ENCODE assay signal across 21 mouse cellular contexts in the genomic region with DNA sequence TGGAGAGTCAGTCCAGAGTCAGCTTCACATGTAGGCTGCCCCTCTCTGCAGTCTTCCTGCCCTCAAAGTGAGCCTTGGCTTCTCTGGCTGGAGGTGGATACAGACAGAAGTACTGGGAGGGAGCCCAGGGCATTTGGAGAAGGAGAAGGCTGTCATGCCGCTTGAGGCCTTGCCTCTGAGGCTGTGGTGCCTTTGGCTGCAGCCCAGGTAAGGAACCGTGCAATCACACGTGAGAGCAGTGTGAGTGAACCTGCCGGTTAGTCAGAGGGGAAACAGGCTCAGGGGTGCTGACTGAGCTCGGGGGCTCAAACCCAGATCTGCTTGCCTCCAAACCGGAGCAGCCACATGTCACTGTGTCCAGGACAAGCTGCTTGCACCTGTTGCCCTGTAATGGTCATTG. TPM values are rescaled to one million over a fixed set of nuclear protein-coding genes. Genes with fewer than 3 reads are reported as not detected.
DNase-seq lines count a peak whose midpoint lies in the region; ATAC-seq and TF ChIP-seq lines count a peak whose summit lies in the region.
"Had no signal": no experiment of that assay in that cellular context is flagged by ENCODE, and none has a peak within 500 bp of the region (broad histone marks: within the 10 kb centered on the region; RNA-seq: fewer than 3 reads in every experiment).

No protein-coding gene starts in this region.

- H3K9me3 ChIP-seq in kidney, embryonic 15.5 days (replicated peaks): no peaks in the 10 kb centered on the region
- H3K9me3 ChIP-seq in midbrain, embryonic 11.5 days (ENCODE audit: control insufficient read depth, low read length): no peaks in the 10 kb centered on the region
- H3K9me3 ChIP-seq in midbrain, embryonic 14.5 days (ENCODE audit: control insufficient read depth, low read length): no peaks in the 10 kb centered on the region
- H3K9me3 ChIP-seq in stomach, postnatal 0 days (ENCODE audit: control insufficient read depth, low read length): no peaks in the 10 kb centered on the region
- H3K9me3 ChIP-seq: heart, embryonic 13.5 days; limb, embryonic 12.5 days had no signal

- 79% methylated on average over 6 of the region's 6 CpGs for WGBS in kidney, embryonic 15.5 days
- 83% methylated on average over 6 of the region's 6 CpGs for WGBS in midbrain, embryonic 11.5 days
- WGBS in midbrain, embryonic 14.5 days: 79% methylated on average over 6 of the region's 6 CpGs
- 48% methylated on average over 6 of the region's 6 CpGs for WGBS in stomach, postnatal 0 days

- H3K9ac ChIP-seq in kidney, embryonic 15.5 days: no peak overlapping the region
- no peak overlapping the region for H3K9ac ChIP-seq in midbrain, embryonic 11.5 days (ENCODE audit: low read length)
- H3K9ac ChIP-seq in midbrain, embryonic 14.5 days (replicated peaks; ENCODE audit: low read length): no peak overlapping the region
- H3K9ac ChIP-seq in stomach, postnatal 0 days (ENCODE audit: low read length): no peak overlapping the region
- H3K9ac ChIP-seq: heart, embryonic 13.5 days; hindbrain, embryonic 14.5 days; limb, embryonic 12.5 days; liver, embryonic 14.5 days had no signal

- H3K4me3 ChIP-seq in kidney, embryonic 15.5 days (replicated peaks): no peak overlapping the region
- no peak overlapping the region for H3K4me3 ChIP-seq in midbrain, embryonic 11.5 days (ENCODE audit: low read depth, low read length)
- H3K4me3 ChIP-seq in midbrain, embryonic 14.5 days (replicated peaks; ENCODE audit: low read depth, low read length): no peak overlapping the region
- no peak overlapping the region for H3K4me3 ChIP-seq in stomach, postnatal 0 days (ENCODE audit: low read depth, low read length)
- H3K4me3 ChIP-seq: heart, embryonic 13.5 days; limb, embryonic 12.5 days had no signal

- H3K4me1 ChIP-seq in kidney, embryonic 15.5 days: peaks cover 60% of the 10 kb centered on the region
- peaks cover 5% of the 10 kb centered on the region; the same call in 1 of the 2 replicates for H3K4me1 ChIP-seq in midbrain, embryonic 11.5 days (ENCODE audit: control insufficient read depth, insufficient read depth, low read length)
- H3K4me1 ChIP-seq in midbrain, embryonic 14.5 days (ENCODE audit: control insufficient read depth, insufficient read depth, low read length): no peaks in the 10 kb centered on the region
- H3K4me1 ChIP-seq in stomach, postnatal 0 days (replicated peaks; ENCODE audit: control insufficient read depth, insufficient read depth): peaks cover 7% of the 10 kb centered on the region; the same call in 1 of the 2 replicates

- H3K4me2 ChIP-seq in kidney, embryonic 15.5 days: no peak overlapping the region
- H3K4me2 ChIP-seq in midbrain, embryonic 11.5 days: no peak overlapping the region
- no peak overlapping the region for H3K4me2 ChIP-seq in midbrain, embryonic 14.5 days (ENCODE audit: low read length)
- H3K4me2 ChIP-seq in stomach, postnatal 0 days (replicated peaks; ENCODE audit: low read depth): no peak overlapping the region
- H3K4me2 ChIP-seq: heart, embryonic 13.5 days; hindbrain, embryonic 14.5 days; limb, embryonic 12.5 days had no signal

- TF ChIP-seq CTCF in stomach, postnatal 0 days (IDR thresholded peaks at IDR 0.05; ENCODE audit: low read depth): no peak

- ATAC-seq in kidney, embryonic 15.5 days (replicated peaks; ENCODE audit: low FRiP score): no peak
- ATAC-seq in midbrain, embryonic 11.5 days (ENCODE audit: low FRiP score): no peak
- no peak for ATAC-seq in midbrain, embryonic 14.5 days (ENCODE audit: low FRiP score, low TSS enrichment)
- ATAC-seq in stomach, postnatal 0 days (ENCODE audit: low FRiP score, low TSS enrichment): no peak
- ATAC-seq in granulocyte monocyte progenitor cell, adult 5-6 weeks (replicated peaks; ENCODE audit: poor library complexity, severe bottlenecking): no peak
- ATAC-seq: forebrain, embryonic 16.5 days; Patski had no signal

- peak; percentile 69 for DNase-seq in kidney, adult 18-20 months
- DNase-seq in midbrain, embryonic 11.5 days (ENCODE audit: low spot score, missing footprints): peak; percentile 49
- DNase-seq in midbrain, embryonic 14.5 days: no peak
- peak; percentile 79 for DNase-seq in kidney, adult 9 months
- DNase-seq in stomach, postnatal 0 days (ENCODE audit: low spot score): peak; percentile 53
- DNase-seq: adrenal gland, postnatal 25 days; cerebellum, postnatal 10 days; embryo, embryonic 11 days; right cerebral cortex, postnatal 4 days had no signal

- no peaks in the 10 kb centered on the region for H3K36me3 ChIP-seq in kidney, embryonic 15.5 days
- no peaks in the 10 kb centered on the region for H3K36me3 ChIP-seq in midbrain, embryonic 11.5 days (ENCODE audit: control insufficient read depth, insufficient read depth, low read length)
- H3K36me3 ChIP-seq in midbrain, embryonic 14.5 days (ENCODE audit: control insufficient read depth, insufficient read depth, low read length): no peaks in the 10 kb centered on the region
- no peaks in the 10 kb centered on the region for H3K36me3 ChIP-seq in stomach, postnatal 0 days (ENCODE audit: control insufficient read depth, insufficient read depth, low read length)
- H3K36me3 ChIP-seq: heart, embryonic 13.5 days; limb, embryonic 12.5 days had no signal

- no peak for TF ChIP-seq EP300 in stomach, postnatal 0 days (optimal IDR thresholded peaks at IDR 0.05)

- H3K27me3 ChIP-seq in kidney, embryonic 15.5 days: no peaks in the 10 kb centered on the region
- no peaks in the 10 kb centered on the region for H3K27me3 ChIP-seq in midbrain, embryonic 11.5 days (ENCODE audit: control insufficient read depth, insufficient read depth, low read length)
- no peaks in the 10 kb centered on the region for H3K27me3 ChIP-seq in midbrain, embryonic 14.5 days (ENCODE audit: control insufficient read depth, insufficient read depth, low read length)
- H3K27me3 ChIP-seq in stomach, postnatal 0 days (ENCODE audit: control insufficient read depth, insufficient read depth, low read length): no peaks in the 10 kb centered on the region
- H3K27me3 ChIP-seq: heart, embryonic 13.5 days; limb, embryonic 12.5 days; Patski had no signal

- H3K27ac ChIP-seq in kidney, embryonic 15.5 days: no peak overlapping the region
- H3K27ac ChIP-seq in midbrain, embryonic 11.5 days (ENCODE audit: low read depth, low read length): no peak overlapping the region
- H3K27ac ChIP-seq in midbrain, embryonic 14.5 days (replicated peaks; ENCODE audit: low read depth, low read length): no peak overlapping the region
- no peak overlapping the region for H3K27ac ChIP-seq in stomach, postnatal 0 days (replicated peaks)
- H3K27ac ChIP-seq: heart, embryonic 13.5 days; hindbrain, embryonic 14.5 days; limb, embryonic 12.5 days; liver, embryonic 14.5 days had no signal

RNA-seq across cellular contexts. Expression of a gene that starts 29.2 kb away (rescaled TPM):
- 0.14 and 0.21 TPM in 2 replicates for polyA plus RNA-seq in kidney, embryonic 15.5 days (2015; fragmentation: Nextera tagmentation; extraction: Ambion mirVana)
- polyA plus RNA-seq in midbrain, embryonic 11.5 days (2014; fragmentation: Nextera tagmentation; extraction: Ambion mirVana): not detected in 2 replicates
- polyA plus RNA-seq in midbrain, embryonic 14.5 days (2014; fragmentation: Nextera tagmentation; extraction: Ambion mirVana): not detected in 2 replicates
- polyA plus RNA-seq in stomach, postnatal 0 days (2015; fragmentation: Nextera tagmentation; extraction: Ambion mirVana): 0.24 TPM in 1 of 2 replicates, not detected in the other
- total RNA-seq in granulocyte monocyte progenitor cell, adult 5-6 weeks (2014; fragmentation: Nextera tagmentation): not detected in 2 replicates
- total RNA-seq in granulocyte monocyte progenitor cell, adult 5-6 weeks (2017): 2.6 TPM in 1 of 2 replicates, not detected in the other
- total RNA-seq: ES-E14; heart, postnatal 25 days; layer of hippocampus, postnatal 25 days had no signal
- polyA plus RNA-seq: embryonic facial prominence, embryonic 14.5 days; forebrain, embryonic 16.5 days; heart, embryonic 13.5 days; hindbrain, embryonic 14.5 days; limb, embryonic 12.5 days; liver, embryonic 14.5 days had no signal

RNA-seq across cellular contexts. Expression of a gene that starts 33.6 kb away (rescaled TPM):
- polyA plus RNA-seq in kidney, embryonic 15.5 days (2015; fragmentation: Nextera tagmentation; extraction: Ambion mirVana): 78.9 and 97.1 TPM in 2 replicates
- 10.8 and 11.2 TPM in 2 replicates for polyA plus RNA-seq in midbrain, embryonic 11.5 days (2014; fragmentation: Nextera tagmentation; extraction: Ambion mirVana)
- 2.0 and 8.7 TPM in 2 replicates for polyA plus RNA-seq in midbrain, embryonic 14.5 days (2014; fragmentation: Nextera tagmentation; extraction: Ambion mirVana)
- polyA plus RNA-seq in stomach, postnatal 0 days (2015; fragmentation: Nextera tagmentation; extraction: Ambion mirVana): 37.2 and 44.7 TPM in 2 replicates
- 59.2 and 81.5 TPM in 2 replicates for total RNA-seq in granulocyte monocyte progenitor cell, adult 5-6 weeks (2014; fragmentation: Nextera tagmentation)
- 27.4 and 64.6 TPM in 2 replicates for total RNA-seq in granulocyte monocyte progenitor cell, adult 5-6 weeks (2017)

RNA-seq across cellular contexts. Expression of a gene that starts 40.0 kb away (rescaled TPM):
- 37.3 and 39.5 TPM in 2 replicates for polyA plus RNA-seq in kidney, embryonic 15.5 days (2015; fragmentation: Nextera tagmentation; extraction: Ambion mirVana)
- 11.1 and 13.0 TPM in 2 replicates for polyA plus RNA-seq in midbrain, embryonic 11.5 days (2014; fragmentation: Nextera tagmentation; extraction: Ambion mirVana)
- polyA plus RNA-seq in midbrain, embryonic 14.5 days (2014; fragmentation: Nextera tagmentation; extraction: Ambion mirVana): 23.0 and 25.7 TPM in 2 replicates
- 9.2 and 9.5 TPM in 2 replicates for polyA plus RNA-seq in stomach, postnatal 0 days (2015; fragmentation: Nextera tagmentation; extraction: Ambion mirVana)
- 15.8 and 21.1 TPM in 2 replicates for total RNA-seq in granulocyte monocyte progenitor cell, adult 5-6 weeks (2014; fragmentation: Nextera tagmentation)
- 23.1 and 28.5 TPM in 2 replicates for total RNA-seq in granulocyte monocyte progenitor cell, adult 5-6 weeks (2017)
